Mouse (Mus musculus) lung, embryonic 16.5 days (tissue): Measurements from ENCODE around the gene Cacna1d. TPM values are rescaled to one million over a fixed set of nuclear protein-coding genes. Genes with fewer than 3 reads are reported as not detected.

Source experiments
- ATAC-seq: fragments of 200-750 bp; cut with Nextera tagmentation; 2 replicates; pipeline ENCODE4 v1.8.0; 2017; ENCODE audit warnings: low read depth, mild to moderate bottlenecking, moderate library complexity
- H3K27ac ChIP-seq: fragments of 300-500 bp; sonication (generic); 2 replicates; pipeline ENCODE4 v1.5.1; 2014; ENCODE audit warnings: mild to moderate bottlenecking, control low read depth, low read length
- H3K27me3 ChIP-seq: fragments of 300-500 bp; sonication (generic); 2 replicates; pipeline ENCODE4 v1.6.1; 2014; ENCODE audit warnings: low read depth, low read length, mixed read lengths; ENCODE audit not compliant: control insufficient read depth, insufficient read depth
- H3K36me3 ChIP-seq: fragments of 300-500 bp; sonication (generic); 2 replicates; pipeline ENCODE4 v1.6.1; 2014; ENCODE audit warnings: low read length; ENCODE audit not compliant: control insufficient read depth, insufficient read depth
- H3K4me1 ChIP-seq: fragments of 300-500 bp; sonication (generic); replicated peaks from 2 replicates; pipeline ENCODE4 v1.6.1; 2014; ENCODE audit warnings: low read length, mixed read lengths; ENCODE audit not compliant: control insufficient read depth, insufficient read depth
- H3K4me2 ChIP-seq: fragments of 300-500 bp; sonication (generic); 2 replicates; pipeline ENCODE4 v1.6.1; 2014; ENCODE audit warnings: low read depth, low read length, control low read depth
- H3K4me3 ChIP-seq: fragments of 300-500 bp; sonication (generic); 2 replicates; pipeline ENCODE4 v1.5.1; 2014; ENCODE audit warnings: mild to moderate bottlenecking, low read length, control low read depth
- H3K9ac ChIP-seq: fragments of 300-500 bp; sonication (generic); 2 replicates; pipeline ENCODE4 v1.6.1; 2014; ENCODE audit warnings: low read length, control low read depth
- H3K9me3 ChIP-seq: fragments of 300-500 bp; sonication (generic); 2 replicates; pipeline ENCODE4 v1.6.1; 2016; ENCODE audit warnings: low read length; ENCODE audit not compliant: control insufficient read depth
- WGBS: fragments of 180-500 bp; shearing (Covaris S2); extraction: QIAGEN DNeasy Blood & Tissue Kit; methylation state at CpG from one replicate; pipeline ENCODE4 v1.1.7; 2014; 5-methylcytosine and 5-hydroxymethylcytosine counted together
- polyA plus RNA-seq: library from polyadenylated mRNA; unstranded; fragments of >200 nt; fragmentation: Nextera tagmentation; extraction: Ambion mirVana; gene quantifications from 2 replicates; pipeline ENCODE4 v1.2.1, GENCODE M21; 2015

Cacna1d gene
- polyA plus RNA-seq, 1 experiment from 2014 or later: 9.2 TPM

DNA sequence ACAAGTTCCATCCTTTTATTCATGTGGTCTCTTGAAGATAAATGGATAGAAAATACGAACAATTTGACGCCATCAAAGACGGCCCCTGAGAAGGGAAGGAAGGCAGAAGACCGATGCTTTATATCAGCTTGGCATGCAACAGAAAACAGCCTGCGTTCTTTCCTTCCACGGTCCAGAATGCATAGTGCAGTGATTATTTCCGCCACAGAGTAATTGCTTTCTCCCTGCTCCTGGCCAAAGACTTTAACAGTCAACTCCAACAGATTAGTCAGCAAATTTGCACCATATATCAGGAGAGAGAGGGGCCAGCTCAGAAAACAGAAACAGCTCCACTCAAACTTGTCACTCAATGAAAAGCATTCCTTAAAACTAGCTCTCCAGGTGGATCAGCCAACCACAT lies 71.8 kb downstream of the Cacna1d start:
- no peak overlapping the region for H3K9ac ChIP-seq
- H3K9me3 ChIP-seq: no peaks in the 10 kb centered on the region
- H3K4me3 ChIP-seq: peak overlapping the region; percentile 10; the same call in 1 of the 2 replicates
- H3K4me2 ChIP-seq: peak overlapping the region; percentile 39
- H3K27ac ChIP-seq: peak overlapping the region; percentile 76
- ATAC-seq: peak; percentile 49
- H3K4me1 ChIP-seq: peaks cover 3% of the 10 kb centered on the region; the same call in 1 of the 2 replicates
- H3K36me3 ChIP-seq: no peaks in the 10 kb centered on the region
- no peaks in the 10 kb centered on the region for H3K27me3 ChIP-seq
- WGBS: 41% methylated on average over 7 of the region's 7 CpGs

DNA sequence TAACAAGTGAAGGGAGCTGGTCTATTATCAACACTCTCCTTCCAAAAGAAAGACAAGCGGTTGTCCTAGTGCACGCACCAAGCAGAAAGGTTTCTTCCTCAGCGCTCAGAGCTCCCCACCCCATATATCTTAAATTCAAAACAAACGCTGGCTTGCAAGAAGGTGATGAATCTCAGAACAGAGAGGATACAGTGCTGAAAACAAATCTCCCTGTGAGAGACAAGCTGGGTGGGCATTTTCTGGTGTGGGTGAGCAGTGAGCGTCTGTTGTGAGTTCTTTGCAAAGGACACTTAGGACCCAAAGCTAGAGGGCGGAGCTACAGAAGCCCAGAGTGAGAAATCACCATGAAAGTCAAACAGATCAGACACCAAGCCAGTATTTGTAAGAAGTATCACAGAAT lies 72.2 kb downstream of the Cacna1d start:
- peak overlapping the region; percentile 76 for H3K27ac ChIP-seq
- no peaks in the 10 kb centered on the region for H3K9me3 ChIP-seq
- WGBS: 35% methylated on average over 6 of the region's 6 CpGs
- peak overlapping the region; percentile 39 for H3K4me2 ChIP-seq
- H3K36me3 ChIP-seq: no peaks in the 10 kb centered on the region
- H3K27me3 ChIP-seq: no peaks in the 10 kb centered on the region
- ATAC-seq: peak; percentile 53; the same call in 1 of the 2 replicates
- H3K4me1 ChIP-seq: peaks cover 3% of the 10 kb centered on the region; the same call in 1 of the 2 replicates
- no peak overlapping the region for H3K9ac ChIP-seq
- H3K4me3 ChIP-seq: peak overlapping the region; percentile 10; the same call in 1 of the 2 replicates

DNA sequence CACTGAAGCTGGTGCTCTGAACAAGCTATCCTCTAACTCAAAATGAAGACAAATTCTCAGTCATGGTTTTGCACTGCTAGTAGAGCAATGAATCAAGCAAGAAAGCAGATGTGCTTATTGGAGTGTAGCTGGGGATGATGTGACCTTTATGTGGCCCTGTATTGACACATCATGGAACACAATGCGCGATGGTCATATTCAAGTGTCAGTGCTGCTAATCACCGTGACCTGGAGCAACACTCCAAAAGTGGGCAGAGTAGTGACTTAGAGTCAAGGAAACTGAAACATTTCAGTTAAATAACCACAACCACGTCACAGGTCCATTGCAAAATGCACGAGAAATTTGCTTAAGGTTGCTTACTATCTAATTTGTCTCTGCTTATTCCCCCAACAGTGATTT lies 75.4 kb downstream of the Cacna1d start:
- H3K4me2 ChIP-seq: no peak overlapping the region
- H3K36me3 ChIP-seq: no peaks in the 10 kb centered on the region
- no peak overlapping the region for H3K4me3 ChIP-seq
- no peak for ATAC-seq
- no peak overlapping the region for H3K9ac ChIP-seq
- 82% methylated on average over 5 of the region's 5 CpGs for WGBS
- H3K9me3 ChIP-seq: no peaks in the 10 kb centered on the region
- H3K27me3 ChIP-seq: no peaks in the 10 kb centered on the region
- H3K27ac ChIP-seq: no peak overlapping the region
- H3K4me1 ChIP-seq: peaks cover 3% of the 10 kb centered on the region; the same call in 1 of the 2 replicates

DNA sequence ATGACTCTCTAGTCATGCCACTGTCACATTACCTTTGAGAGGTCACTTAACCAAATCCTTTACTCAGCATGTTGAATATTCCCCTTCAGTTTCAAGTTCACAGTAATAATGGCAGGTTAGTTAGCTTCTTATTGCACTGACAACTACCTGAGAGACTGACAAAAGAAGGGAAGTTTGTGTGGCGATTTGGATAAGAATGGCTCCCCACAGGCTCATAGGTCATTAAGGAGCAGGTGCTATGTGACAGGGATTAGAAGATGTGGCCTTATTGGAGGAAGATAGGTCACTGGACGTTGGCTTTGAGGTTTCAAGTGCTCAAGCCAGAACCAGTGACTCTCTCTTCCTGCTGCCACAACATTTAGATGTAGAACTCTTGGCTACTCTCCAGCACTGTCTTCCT lies 77.1 kb downstream of the Cacna1d start:
- Histone ChIP-seq H3K9me3 (no peaks in the 10 kb centered on the region), H3K27me3 (no peaks in the 10 kb centered on the region), H3K9ac (no peak overlapping the region), H3K4me1 (peaks cover 2% of the 10 kb centered on the region; the same call in 1 of the 2 replicates), H3K36me3 (no peaks in the 10 kb centered on the region), H3K4me3 (no peak overlapping the region), H3K4me2 (no peak overlapping the region), H3K27ac (no peak overlapping the region)
- no peak for ATAC-seq
- 59% methylated on average over 2 of the region's 2 CpGs for WGBS

DNA sequence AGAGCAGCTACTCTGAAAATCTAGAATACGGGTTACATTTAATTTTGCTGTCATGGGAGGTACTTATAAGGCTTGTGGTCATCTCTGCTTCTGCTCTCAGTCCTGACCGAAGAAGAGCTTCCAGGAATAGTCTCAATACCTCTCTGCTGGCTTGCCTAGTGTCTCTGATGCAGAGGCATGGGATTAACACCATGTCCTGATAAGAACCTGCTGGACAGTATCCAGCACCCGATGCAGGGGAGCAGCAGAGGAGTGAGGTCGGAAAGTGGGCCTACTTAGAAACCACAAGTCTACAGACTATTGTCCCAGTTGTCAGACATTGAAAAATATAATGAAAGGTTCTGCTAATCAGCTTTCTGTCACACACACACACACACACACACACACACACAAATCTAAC lies 81.9 kb downstream of the Cacna1d start:
- Histone ChIP-seq H3K9me3 (no peaks in the 10 kb centered on the region), H3K9ac (no peak overlapping the region), H3K4me2 (no peak overlapping the region), H3K27me3 (no peaks in the 10 kb centered on the region), H3K36me3 (no peaks in the 10 kb centered on the region), H3K4me1 (0 out of 2 replicates have a peak, but pooled peaks cover 2% of the 10 kb centered on the region), H3K27ac (no peak overlapping the region), H3K4me3 (no peak overlapping the region)
- 61% methylated on average over 4 of the region's 4 CpGs for whole genome bisulfite sequencing
- ATAC-seq: no peak

DNA sequence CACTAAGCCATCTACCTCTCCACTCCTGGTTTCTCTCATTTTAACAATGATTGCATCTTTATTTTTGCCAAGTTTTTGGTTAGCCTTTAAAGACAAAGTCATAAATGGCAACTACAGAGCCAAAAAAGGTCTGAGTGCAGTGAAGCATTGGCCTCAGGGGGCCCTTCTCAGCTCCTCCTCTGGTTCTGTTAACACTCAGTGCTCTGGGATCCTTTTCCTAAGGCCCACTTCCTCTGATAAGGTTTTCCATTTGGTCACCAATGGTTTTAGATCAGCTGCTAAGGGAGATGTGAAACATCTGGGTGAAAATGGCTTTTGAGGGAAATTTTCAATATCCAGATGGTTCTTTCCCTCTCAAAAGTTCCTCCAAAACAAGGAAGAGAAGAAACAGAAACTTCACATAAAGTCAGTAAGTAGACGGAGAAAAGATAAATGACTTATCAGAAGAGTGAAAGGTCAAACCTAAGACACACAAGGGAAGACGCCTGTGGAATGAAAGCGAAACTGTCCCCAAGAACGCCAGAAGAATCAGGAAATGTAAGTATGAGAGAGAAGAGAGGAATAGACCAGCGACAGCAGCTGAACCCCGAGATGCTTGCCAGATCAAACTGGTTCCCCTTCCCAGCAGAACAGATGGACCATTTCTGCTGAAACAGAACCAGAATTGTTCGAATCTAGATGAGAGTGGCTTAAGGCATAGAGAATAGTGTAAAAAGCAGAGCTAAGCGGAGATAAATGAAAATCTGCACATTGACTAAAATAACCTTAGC lies 85.6 kb downstream of the Cacna1d start:
- peak; percentile 79 for ATAC-seq

GRCm38 (mm10) chr14:30378306-30378705 lies 112.9 kb downstream of the Cacna1d start:
- no peaks in the 10 kb centered on the region for H3K36me3 ChIP-seq
- no peak overlapping the region for H3K4me3 ChIP-seq
- ATAC-seq: no peak
- no peak overlapping the region for H3K9ac ChIP-seq
- H3K4me1 ChIP-seq: no peaks in the 10 kb centered on the region
- no peak overlapping the region for H3K27ac ChIP-seq
- H3K27me3 ChIP-seq: no peaks in the 10 kb centered on the region
- 48% methylated on average over 1 of the region's 1 CpGs for WGBS
- H3K9me3 ChIP-seq: no peaks in the 10 kb centered on the region
- no peak overlapping the region for H3K4me2 ChIP-seq

More for the DNA sequence above, 85.6 kb downstream of the Cacna1d start:
- no peaks in the 10 kb centered on the region for H3K27me3 ChIP-seq
- H3K9me3 ChIP-seq: no peaks in the 10 kb centered on the region
- 0 out of 2 replicates have a peak overlapping the region, but pooled peaks have one; percentile 14 for H3K9ac ChIP-seq
- H3K4me3 ChIP-seq: no peak overlapping the region
- peak overlapping the region; percentile 29 for H3K4me2 ChIP-seq
- WGBS: 35% methylated on average over 8 of the region's 8 CpGs
- 0 out of 2 replicates have a peak, but pooled peaks cover 2% of the 10 kb centered on the region for H3K4me1 ChIP-seq
- peak overlapping the region; percentile 76 for H3K27ac ChIP-seq
- H3K36me3 ChIP-seq: no peaks in the 10 kb centered on the region

DNA sequence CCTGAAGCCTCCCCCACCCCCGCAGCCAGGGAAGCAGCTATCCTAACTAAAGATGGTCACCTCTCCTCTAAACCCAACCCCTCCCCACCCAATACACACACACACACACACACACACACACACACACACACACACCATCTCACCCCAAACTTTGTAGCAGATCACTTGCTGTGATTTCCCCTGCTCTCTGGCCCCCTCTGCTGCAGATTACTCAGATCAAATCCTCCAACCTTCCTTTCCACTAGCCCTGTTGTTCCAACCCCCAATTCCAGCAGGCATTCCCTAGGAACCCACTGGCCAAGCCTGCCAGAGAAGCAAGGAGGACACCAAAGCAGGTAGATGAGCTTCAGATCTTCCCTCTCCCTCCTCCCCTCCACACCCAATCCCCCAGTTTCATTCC lies 118.4 kb downstream of the Cacna1d start:
- WGBS: 8% methylated on average over 1 of the region's 1 CpGs
- Histone ChIP-seq H3K27me3 (no peaks in the 10 kb centered on the region), H3K27ac (no peak overlapping the region), H3K9ac (no peak overlapping the region), H3K4me3 (no peak overlapping the region), H3K4me2 (no peak overlapping the region), H3K4me1 (no peaks in the 10 kb centered on the region), H3K36me3 (no peaks in the 10 kb centered on the region), H3K9me3 (no peaks in the 10 kb centered on the region)
- ATAC-seq: no peak

DNA sequence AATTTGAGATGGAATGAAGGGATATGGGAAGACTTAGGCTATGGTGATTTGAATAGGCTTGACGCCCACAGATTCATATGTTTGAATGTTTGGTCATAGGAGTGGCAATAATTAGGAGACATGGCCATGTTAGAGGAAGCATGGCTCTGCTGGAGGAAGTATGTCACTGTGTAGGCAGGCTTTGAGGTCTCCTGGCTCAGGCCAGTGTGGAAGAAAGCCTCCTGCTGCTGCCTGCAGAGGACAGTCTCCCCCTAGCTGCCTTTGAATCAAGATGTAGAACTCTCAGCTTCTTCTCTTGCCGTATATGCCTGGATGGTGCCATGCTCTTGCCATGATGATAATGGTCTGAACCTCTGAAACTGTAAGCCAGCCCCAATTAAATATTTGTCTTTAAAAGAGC lies 120.2 kb downstream of the Cacna1d start:
- no peak overlapping the region for H3K4me3 ChIP-seq
- no peaks in the 10 kb centered on the region for H3K4me1 ChIP-seq
- H3K27ac ChIP-seq: no peak overlapping the region
- no peak overlapping the region for H3K9ac ChIP-seq
- ATAC-seq: no peak
- 66% methylated on average over 2 of the region's 2 CpGs for WGBS
- H3K4me2 ChIP-seq: no peak overlapping the region
- H3K9me3 ChIP-seq: no peaks in the 10 kb centered on the region
- H3K36me3 ChIP-seq: no peaks in the 10 kb centered on the region
- H3K27me3 ChIP-seq: no peaks in the 10 kb centered on the region
